Mouse (Mus musculus): ENCODE measurements around the gene Kcnq5.

Kcnq5 gene

DNA sequence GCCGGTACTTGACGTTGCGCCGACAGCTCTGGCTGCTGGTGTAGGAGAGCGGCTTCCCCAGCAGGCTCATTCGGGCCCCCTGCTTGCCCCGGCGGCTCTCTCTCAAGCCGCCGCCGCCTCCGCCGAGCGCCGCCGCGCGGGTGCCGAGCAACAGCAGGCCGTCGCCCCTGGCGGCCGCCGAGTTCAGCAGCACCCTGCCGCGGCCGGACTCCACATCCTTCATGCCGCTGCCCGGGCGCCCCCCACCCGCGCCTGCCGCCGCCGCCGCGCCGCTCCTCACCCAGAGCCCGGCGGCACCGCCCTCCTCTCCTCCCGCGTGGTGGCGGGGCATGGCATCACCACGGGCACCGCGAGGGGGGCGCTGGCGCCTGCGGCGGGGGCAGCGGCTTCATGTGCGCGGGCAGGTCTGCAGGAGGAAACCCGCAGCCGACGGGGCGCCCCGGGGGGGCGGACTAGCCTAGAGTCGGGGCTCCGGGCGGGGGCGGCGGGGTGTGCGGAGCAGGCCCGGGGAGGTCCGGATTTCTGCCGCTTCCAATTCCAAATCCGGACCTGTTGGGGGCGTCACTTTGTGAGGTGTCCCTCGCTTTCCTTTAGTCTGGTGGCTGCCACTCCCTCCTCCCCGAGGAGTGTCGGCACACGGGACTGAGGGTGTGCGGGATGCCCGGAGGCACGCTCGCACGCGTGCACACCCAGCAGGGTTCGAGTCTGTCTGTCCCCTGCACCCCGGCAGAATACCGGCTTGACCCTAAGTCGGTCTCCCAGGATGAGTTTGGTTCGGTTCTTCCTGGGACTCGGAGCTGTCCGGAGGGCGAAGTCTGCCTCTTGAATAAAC is at the start of gene Kcnq5:
Kcnq5 (minus strand) TSS at position 692 of the 832 bp plus-strand sequence.
- no peak for DNase-seq (ENCODE audit: low spot score)

DNA sequence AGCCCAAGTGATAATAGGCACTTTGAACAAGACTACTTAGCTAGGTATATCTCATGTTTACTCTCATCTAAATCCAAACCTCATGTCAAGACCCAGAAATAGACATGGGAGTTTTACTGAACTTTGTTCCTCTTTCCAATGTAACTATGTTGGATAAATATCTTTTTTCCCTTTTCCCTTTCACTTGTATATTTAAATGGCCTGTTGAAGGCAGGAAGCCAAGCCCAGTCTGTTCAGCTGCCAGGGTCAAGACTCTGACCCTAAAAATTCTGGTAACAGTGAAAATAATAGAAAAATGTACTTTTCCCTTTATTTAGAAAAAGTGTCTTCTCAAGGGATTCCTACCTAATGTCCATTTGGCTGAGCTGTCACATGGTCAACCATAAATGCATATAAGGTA is 18.0 kb upstream of the Kcnq5 start:
- no peak for DNase-seq (ENCODE audit: low spot score)

- no peak for DNase-seq (ENCODE audit: low spot score)
Measured at GRCm38 (mm10) chr1:21979292-21979691, 17.6 kb upstream of the Kcnq5 start.

GRCm38 (mm10) chr1:21974040-21974439 is 12.3 kb upstream of the Kcnq5 start:
- no peak for DNase-seq (ENCODE audit: low spot score)

- DNase-seq (ENCODE audit: low spot score) = no peak
Measured at GRCm38 (mm10) chr1:21967139-21967538, 5.4 kb upstream of the Kcnq5 start.

DNA sequence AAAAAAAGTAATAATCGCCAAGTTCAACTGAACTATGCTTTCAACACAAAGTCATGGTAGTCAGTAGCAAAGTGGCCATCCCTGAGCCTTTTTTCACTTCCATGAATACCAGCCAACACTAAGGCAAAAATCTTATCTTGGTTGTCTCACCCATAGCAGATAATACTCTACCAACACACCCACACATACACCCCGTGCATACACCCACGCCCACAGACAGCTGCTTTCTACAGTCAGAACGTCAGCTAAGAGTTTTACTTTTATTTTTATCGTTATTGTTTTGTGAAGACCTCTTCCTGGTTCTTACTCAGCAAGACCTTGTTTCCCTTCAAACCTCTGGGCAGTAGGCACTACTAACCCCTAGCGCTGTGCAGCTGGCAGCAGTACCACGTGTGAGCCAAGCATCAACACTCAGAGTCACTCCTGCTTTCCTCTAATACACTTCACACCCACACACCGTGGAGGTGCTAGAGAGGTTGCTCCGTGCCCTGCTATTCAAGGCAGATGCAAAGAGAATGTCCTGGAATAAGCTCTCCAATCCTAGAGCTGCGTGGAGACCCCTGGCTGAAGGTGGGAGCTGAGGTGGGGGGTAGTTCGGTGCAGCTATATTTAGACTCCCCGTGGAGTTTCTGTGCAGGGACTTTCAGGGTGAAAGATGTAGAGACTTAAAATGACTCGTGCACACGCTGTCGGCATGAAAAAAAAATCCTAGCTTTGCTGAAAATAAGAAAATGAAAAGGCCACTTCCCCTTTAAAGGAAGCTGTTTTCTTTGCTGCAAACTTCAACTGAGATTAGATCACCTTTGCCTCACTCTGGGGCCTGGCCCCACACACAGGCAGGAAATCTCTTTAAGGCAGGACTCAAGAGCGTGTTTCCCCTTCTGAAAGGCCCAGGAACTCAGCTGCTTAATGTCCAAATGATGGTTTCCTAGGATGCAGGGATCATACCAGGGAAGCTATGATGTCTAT is 1.4 kb upstream of the Kcnq5 start:
- DNase-seq (ENCODE audit: low spot score) = no peak

- DNase-seq (ENCODE audit: low spot score) = no peak
Measured at GRCm38 (mm10) chr1:21962083-21962471, 335 bp upstream of the Kcnq5 start.

GRCm38 (mm10) chr1:21960421-21961250 is 1.1 kb downstream of the Kcnq5 start:
- DNase-seq (ENCODE audit: low spot score) = no peak

GRCm38 (mm10) chr1:21959648-21960285 is 2.0 kb downstream of the Kcnq5 start:
- DNase-seq (ENCODE audit: low spot score) = no peak

DNA sequence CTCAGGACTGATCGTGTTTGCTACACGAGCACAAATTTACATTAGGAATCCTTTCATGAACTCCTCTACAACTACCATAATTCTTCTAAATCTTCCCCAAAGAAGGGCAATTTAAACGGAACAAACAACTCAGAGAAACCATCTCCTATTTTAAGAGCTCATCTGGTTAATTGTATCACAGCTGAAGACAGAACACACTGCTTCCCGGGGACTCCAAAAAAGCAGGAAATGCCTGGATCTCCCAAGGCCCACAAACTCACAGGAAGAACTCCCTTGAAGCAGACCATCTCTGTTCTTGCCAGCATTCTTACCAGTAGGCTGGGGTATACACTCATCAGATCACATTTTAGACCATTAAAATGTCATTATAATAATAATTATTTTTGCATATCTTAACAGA is 3.7 kb downstream of the Kcnq5 start:
- DNase-seq (ENCODE audit: low spot score) = no peak

DNA sequence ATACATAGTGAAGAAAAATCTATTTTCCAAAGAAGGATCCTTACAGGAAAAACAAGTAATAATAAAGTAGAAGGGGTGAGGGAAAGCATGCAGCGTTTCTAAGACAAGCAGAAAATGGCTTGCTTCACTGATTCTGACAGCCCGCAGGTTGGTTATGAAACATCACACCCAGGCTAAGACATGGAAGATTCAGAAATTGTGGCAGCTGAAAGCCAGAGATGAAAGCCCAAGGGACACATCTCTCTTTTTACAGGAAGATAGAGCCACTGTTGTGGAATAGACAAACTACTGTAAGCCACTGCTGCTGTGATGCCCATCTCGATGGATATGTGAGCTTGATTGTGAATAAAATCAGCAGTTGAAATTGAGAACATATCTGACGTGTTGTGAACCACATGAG is 20.9 kb downstream of the Kcnq5 start:
- no peak for DNase-seq (ENCODE audit: low spot score)

GRCm38 (mm10) chr1:21927182-21927581 is 34.6 kb downstream of the Kcnq5 start:
- no peak for DNase-seq (ENCODE audit: low spot score)

DNA sequence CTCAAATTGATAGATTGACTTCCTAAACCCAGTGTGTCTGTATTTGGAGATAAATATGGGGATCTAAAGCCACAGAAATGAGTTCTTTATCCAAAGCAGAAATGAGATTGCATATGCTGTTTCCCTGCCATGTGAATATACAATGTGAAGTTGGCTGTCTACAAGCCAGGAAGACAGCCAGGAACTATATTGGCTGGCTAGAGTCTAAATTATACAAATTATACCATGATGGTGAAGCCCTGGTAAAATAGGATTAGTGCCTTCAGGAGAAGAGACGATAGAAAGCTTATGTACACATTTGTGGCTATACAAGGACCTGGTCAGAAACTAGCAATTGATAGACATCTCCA is 38.5 kb downstream of the Kcnq5 start:
- DNase-seq (ENCODE audit: low spot score) = no peak

DNA sequence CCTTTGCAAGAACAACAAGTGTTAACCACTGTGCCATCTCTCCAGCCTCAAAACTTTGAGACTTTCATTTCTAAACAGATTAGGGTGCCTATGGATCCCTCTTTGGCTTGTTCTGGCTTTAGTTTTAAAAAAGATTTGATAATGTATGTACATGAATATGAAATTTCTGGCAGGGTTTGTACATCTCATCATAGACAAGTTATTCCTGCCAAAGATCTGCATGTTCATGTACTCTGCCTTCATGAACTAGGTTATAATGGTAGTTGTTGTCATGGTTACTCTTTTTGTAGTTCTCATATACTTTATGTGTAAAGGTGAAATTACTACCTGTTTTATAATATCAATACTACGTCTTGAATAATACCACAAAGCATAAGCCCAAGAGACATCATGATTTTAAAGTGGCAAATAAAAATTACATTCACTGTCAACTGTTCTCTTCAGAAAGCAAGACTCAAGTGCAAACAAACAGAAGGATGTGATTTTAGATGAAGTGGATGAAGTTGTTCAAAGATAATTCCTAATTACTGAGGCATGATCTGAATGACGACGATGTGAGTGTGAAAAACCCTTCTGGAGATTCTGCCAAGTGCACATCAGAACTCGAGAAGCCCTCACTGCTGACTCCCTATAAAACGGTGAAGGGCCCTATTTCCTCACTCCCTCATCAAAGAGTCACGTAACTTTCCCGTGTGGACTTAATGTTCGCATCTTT is 39.0 kb downstream of the Kcnq5 start:
- DNase-seq (ENCODE audit: low spot score) = no peak

GRCm38 (mm10) chr1:21919276-21919675 is 42.5 kb downstream of the Kcnq5 start:
- DNase-seq (ENCODE audit: low spot score) = no peak

- no peak for DNase-seq (ENCODE audit: low spot score)
Measured at GRCm38 (mm10) chr1:21896067-21896719, 65.5 kb downstream of the Kcnq5 start.

DNA sequence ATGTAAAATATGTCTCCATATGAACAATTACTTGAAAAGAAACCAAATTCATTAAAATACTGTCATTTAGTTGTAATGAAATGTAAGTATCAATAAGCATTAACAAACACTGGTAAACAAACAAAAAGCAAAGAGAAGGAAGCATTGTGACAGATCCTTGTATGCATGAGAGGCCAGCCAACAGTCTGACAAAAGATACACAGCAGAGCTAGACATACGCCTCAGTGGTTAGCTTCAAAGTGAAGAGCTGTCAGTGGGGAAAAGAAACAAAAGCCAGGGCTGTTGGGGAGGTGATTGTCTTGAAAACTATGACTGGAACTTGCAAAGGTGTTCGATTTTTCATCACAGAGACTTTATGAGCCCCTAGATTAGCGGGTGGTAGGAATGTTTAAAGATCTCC is 78.0 kb downstream of the Kcnq5 start:
- DNase-seq (ENCODE audit: low spot score) = no peak

GRCm38 (mm10) chr1:21870889-21871288 is 90.9 kb downstream of the Kcnq5 start:
- no peak for DNase-seq (ENCODE audit: low spot score)

- DNase-seq (ENCODE audit: low spot score) = no peak
Measured at GRCm38 (mm10) chr1:21868484-21868883, 93.3 kb downstream of the Kcnq5 start.

DNA sequence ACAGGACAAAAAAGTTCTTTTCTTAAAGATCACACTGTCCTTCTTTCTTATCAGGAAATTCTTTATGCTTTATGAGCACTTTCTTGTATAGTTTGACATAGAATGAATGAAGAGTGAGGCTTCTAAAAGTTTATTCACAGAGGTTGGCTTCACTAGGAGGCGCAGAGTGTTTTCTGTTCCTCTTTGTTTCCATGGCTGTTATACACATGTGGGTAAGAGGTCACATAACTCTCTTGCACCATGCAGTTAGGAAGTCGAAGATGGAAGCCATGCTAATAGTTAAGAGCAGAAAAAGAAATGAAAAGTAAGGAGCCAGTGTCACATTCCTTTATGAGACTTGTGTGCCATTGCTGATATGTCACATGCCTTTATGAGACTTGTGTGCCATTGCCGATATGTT is 105.3 kb downstream of the Kcnq5 start:
- DNase-seq (ENCODE audit: low spot score) = no peak
